Mouse (Mus musculus) C2C12 (cell line): ENCODE results near the gene Grik2.

Experiments used
- CTCF ChIP-seq: IDR thresholded peaks from one replicate; pipeline ENCODE4 v1.5.1; 2011; ENCODE audit not compliant: control insufficient read depth, insufficient read depth, insufficient read length
- FOSL1 ChIP-seq: IDR thresholded peaks from one replicate; pipeline ENCODE4 v1.8.0; 2011; ENCODE audit warnings: mild to moderate bottlenecking, low read length; ENCODE audit not compliant: poor library complexity, insufficient read depth, severe bottlenecking

DNA sequence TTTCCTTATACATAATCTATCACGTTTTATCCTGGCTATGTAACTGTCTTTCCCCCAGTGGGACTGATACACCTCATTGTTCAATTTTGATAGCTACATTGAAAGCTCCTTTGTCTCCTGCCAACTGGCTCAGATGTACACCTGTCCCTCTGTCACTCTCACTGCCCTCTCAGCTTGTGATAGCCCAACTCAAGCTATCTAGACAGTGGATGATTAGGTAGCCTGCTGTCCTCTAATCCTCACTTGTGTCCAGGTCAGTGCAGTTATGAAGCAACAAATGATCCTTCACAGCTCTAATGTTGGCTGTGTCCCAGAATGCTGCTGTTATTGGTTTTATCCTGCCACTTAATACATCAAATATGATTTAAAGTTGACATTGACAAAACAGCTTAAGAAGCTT lies 246.3 kb downstream of the Grik2 start:
- TF ChIP-seq FOSL1 (no peak), CTCF (no peak)
